Mouse (Mus musculus) layer of hippocampus, adult 9-10 months (tissue): ENCODE measurements at regions not wholly inside any gene's neighbourhood (a gene's known extent, or its start where the extent isn't known, plus 50 kb on each side); places are given as distances from the start of the nearest gene placed in this dataset.

ENCODE experiments used
- DNase-seq: peaks from one replicate; pipeline ENCODE4 v3.0.0; 2022; ENCODE audit warnings: low spot score

GRCm38 (mm10) chr1:137927953-137928352 lies 247.6 kb downstream of the Ptprc start:
- no peak for DNase-seq

- DNase-seq: no peak
Observed at GRCm38 (mm10) chr1:137926326-137926725, 249.2 kb downstream of the Ptprc start.

DNA sequence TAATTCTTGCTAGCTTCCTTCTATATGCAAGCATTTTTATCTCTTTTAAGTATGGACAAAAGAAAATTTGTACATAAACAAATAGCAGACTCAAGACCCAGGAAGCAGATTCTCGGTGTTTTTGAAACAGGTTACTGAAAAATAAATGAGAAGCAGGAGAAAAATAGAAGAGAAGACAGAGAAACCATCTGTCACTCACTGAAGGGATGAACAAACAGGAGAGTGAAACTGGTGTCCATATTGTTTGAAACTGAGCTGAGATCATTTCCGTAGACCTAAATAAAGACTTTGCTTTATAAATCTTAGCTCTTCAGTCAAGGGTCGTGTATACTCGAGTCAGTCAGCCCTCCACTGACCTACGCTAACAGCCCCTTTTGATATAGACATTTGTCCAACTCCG lies 251.4 kb downstream of the Ptprc start:
- DNase-seq: no peak

DNA sequence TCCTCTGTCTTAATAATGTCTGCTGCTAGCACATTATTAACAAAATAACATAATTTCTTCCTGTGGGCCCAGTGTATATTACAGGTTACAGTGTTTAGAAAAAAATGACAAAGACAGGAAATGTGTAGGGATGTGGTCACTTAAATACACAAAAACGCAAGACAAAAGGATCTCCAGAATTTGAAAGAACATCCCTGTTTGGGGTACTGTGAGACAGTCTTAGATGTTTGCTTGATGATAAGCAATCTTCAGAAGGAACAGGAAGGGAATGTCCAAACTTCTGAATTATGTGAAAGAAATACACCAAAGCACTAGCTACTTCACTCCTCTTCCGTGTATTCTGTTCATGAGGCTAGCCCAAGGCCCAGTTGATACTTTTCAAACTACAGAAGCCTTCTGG lies 251.8 kb downstream of the Ptprc start:
- no peak for DNase-seq

- no peak for DNase-seq
Observed at GRCm38 (mm10) chr1:137922769-137923168, 252.7 kb downstream of the Ptprc start.

DNA sequence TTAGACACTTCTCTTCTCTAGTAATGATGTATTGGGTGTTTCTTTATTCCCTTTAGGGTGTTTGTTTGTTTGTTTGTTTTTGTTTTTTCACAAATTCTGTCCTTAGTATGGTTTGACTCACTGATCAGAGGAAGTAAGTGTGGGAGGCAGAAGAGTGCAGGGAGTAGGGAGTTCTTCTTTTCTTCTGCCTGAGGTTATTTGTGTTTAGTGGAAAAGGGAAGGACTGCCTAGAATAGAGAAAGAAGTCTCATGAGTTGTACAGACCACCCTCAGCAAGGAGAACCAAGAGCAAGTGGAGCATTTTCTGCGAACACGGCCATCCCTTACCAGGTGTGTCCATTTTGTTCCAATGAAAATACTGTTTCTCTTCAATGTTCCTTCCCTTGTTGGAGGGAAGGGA lies 253.9 kb downstream of the Ptprc start:
- DNase-seq: no peak

GRCm38 (mm10) chr1:137919739-137920563 lies 255.6 kb downstream of the Ptprc start:
- no peak for DNase-seq

DNA sequence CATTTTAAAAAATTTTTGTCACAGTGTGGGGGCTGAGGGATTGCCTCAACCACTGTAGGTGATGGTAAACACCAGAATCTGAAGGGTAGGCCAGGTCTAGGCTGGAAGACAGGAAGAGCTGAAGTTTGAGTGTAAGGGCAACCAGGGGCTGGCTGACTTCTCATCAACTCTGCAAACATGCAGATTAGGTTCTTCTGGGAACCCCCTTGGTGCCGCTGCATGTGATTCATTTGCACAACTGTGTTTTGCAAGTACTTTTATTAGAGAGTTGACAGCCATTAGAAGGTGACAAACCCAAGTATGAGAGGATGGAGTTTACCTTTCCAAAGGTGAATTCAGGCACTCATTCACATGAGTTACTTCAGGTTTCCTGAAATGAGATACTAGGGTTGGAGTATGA lies 258.1 kb downstream of the Ptprc start:
- DNase-seq: no peak

DNA sequence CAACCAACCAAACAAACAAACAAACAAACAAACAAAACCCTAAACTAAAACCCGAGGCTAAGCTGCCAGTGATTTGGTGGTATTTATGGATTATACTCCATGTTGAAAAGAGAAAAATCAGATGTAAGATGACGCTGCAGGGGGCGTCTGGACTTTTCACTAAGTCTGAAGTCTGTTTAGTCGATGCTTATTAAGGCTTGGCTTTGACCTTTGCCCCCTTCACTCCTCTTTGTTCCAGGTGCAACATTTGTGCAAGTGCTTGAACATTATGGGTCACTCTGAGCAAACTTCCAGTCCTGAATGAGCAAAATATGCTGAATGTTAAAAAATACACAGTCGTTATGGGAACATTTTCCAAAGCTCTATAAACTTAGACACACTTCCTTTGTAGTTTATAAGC lies 268.6 kb downstream of the Ptprc start:
- DNase-seq: no peak

DNA sequence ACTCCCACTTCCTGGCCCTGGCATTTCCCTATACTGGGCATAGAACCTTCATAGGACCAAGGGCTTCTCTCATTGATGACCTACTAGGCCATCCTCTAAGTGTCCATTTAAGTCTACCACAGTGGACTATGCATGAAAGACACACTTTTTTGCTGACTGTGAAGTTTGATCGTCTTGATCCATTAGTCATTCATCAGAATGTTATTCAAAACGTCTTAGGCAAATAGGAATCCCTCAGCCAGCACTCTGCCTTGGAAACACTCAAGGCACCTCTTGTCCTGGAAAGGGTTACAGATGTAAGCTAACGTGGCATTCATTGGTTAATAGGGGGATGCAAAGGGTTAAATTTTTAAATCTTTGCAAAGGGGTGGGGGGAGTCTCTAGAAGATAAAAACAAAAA lies 269.0 kb downstream of the Ptprc start:
- no peak for DNase-seq

DNA sequence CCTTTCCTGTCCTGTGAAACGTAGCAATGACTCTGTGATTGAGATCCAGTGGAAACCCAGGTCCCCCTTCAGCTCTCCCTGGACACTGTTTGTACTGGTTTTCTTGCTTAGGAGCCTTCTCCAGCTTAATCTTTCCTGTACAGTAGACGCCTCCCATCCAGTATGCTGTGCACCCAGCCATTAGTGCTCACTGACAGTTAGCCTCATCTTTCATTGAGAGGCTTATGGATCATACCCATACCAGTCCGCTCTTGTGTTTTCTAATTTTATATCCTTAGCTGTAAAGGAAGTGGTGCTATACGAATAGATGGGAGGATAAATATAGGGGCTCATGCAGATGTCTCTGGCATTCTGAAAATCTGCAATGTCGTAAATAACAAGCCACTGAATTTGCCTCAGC lies 269.9 kb downstream of the Ptprc start:
- no peak for DNase-seq

- no peak for DNase-seq
Observed at GRCm38 (mm10) chr1:137903351-137903750, 272.2 kb downstream of the Ptprc start.

DNA sequence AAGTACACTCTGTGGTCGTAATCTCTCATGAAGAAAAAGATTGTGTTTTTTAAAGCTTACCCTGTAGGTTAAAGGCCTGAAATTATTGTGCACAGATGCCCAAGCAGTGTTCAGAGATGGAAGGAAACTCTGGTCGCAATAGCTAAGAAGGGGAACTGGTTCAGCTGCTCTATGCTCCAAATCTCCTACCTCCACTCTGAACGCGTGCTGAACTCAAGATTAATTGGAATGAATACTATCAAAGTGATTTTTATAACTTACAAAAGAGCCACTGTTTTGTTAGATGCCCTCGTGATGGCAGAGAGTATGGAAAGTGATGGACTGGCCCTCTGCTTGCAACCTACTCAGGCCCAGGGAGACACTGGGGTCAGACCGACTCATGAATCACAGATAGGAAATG lies 272.6 kb downstream of the Ptprc start:
- no peak for DNase-seq

DNA sequence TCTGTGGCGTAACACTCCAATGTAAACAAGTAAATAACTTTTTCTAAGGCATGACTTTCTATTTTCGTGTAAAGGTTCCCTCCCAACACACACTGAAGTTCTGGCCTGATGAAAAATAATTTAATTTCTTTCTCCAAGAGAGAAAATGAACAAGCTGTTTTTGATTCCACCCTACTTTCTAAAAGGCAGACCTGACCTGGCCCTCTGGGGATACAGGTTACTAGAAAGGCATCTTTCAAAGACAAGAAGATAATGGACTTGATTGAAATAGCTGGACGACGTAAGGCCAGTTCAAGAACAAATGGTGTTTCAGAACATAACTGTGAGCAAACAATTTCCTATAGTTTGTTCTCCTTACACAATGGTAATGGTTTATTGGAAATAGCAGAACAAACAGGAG lies 273.5 kb downstream of the Ptprc start:
- no peak for DNase-seq

DNA sequence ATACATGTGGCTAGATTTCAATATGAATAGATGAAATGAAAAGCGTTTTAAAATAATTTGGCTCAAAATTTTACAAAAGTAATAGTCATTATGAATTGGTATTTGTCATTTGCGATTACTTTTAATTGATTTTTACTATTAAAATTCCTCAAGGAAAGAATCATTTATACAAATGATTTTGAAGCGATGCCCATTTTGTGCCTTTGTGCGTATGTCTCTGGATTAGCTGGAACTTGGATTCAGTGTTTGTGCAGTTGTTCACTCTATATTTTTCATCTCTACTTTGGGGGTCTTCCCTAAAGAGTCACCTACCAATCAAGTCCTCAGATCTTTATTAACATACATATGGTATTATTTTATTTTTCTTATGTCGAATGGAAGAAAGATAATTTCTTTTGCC lies 274.3 kb downstream of the Ptprc start:
- no peak for DNase-seq

DNA sequence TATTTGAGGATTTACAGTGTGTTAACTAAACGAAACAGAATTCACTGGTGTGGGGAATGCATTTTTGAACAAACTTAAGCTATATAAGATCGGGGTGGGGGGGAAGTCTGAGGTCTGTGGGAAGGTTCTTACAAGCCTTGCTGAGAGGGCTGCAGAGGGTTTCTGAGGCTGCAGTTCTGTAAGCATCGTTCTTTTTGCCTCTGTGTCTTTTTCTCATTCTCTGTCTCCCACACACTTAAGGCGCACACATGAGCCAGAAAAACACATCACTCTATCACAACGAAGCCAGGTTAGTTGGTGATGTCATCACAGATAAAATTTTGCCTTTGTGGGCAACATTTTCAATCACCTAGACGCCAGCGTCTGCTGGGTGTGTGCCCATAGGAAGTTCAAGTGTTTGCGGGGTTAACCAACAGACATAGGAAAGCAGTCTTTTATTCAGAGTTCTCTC lies 274.9 kb downstream of the Ptprc start:
- no peak for DNase-seq

GRCm38 (mm10) chr1:137899916-137900601 lies 275.4 kb downstream of the Ptprc start:
- DNase-seq: no peak

GRCm38 (mm10) chr1:137899305-137899704 lies 276.2 kb downstream of the Ptprc start:
- DNase-seq: no peak

DNA sequence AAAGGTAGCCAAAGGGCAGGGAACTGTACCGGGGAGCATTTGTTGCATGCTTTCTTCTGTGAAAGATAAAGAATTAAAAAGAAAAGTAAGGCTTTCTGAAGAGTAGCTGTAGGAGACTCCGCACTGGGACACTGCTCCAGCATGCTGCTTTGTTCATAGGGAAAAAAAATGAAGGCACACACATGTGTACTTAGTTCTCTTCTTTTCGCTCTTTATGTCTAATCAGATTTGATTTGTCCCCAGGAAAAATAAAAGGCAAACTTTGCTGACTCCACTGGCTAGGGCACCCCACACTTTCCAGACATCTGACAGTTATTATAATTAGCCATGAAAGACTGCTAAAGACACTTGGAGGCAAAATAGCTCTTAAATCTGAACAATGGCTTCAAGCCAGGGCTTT lies 276.6 kb downstream of the Ptprc start:
- DNase-seq: no peak

DNA sequence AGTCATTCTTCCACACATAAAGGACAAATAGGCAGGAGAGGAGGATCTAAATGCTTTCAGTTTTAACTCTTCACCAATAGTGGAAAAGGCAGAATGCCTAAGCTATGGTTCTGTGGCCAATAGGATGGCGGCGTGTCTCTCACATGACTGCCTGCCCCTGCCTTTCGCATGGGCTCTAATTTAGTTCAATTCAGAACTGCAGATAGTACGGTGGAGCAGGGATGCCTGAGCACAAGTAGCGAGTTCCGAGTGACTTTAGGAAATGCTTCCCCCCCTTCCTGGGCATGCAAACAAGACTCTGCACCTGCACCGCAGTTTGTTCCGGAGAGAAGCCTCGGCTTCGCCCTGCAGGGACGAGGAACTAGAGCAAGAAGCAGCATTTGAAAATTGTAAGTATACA lies 277.1 kb downstream of the Ptprc start:
- DNase-seq: peak; percentile 84

DNA sequence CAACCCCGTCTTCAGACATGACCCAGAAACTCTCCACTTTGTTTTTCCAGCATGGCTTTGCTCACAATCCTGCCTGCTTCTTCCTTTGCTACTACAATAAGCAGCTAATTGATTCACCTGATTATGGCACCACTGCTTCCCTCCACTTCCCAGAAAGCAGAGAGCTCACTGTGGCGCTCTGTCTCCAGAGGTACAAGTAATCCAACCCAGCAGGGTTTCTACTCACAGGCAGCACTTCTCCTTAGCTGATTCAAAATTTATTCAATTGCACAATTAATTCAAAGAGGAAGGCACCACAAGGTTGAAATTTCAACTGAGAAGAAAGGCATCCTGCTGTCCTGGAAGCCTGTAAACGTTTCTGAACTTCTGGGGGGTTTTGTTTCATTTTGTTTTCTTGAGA lies 293.9 kb downstream of the Ptprc start:
- DNase-seq: no peak

- DNase-seq: no peak
Observed at GRCm38 (mm10) chr1:137874361-137874760, 301.1 kb downstream of the Ptprc start.

GRCm38 (mm10) chr1:137873628-137874027 lies 301.9 kb downstream of the Ptprc start:
- no peak for DNase-seq

GRCm38 (mm10) chr1:137865030-137865429 lies 310.5 kb downstream of the Ptprc start:
- no peak for DNase-seq
